Mouse (Mus musculus) embryonic facial prominence, embryonic 10.5 days (tissue): ENCODE data around the gene Nampt. TPM values are rescaled to one million over a fixed set of nuclear protein-coding genes. Genes with fewer than 3 reads are reported as not detected.
"Not testable (repeated sequence)": the region's sequence is repeated elsewhere in the genome, so short reads cannot be mapped to it uniquely, and the experiment has no call there.

ENCODE experiments used
- DNase-seq: peaks from one replicate; pipeline ENCODE4 v3.0.0-alpha.2; 2017; ENCODE audit warnings: low spot score
- H3K27ac ChIP-seq: fragments of 300-500 bp; sonication (generic); replicated peaks from 2 replicates; pipeline ENCODE4 v1.5.1; 2016; ENCODE audit warnings: mild to moderate bottlenecking
- H3K27me3 ChIP-seq: fragments of 300-500 bp; sonication (generic); replicated peaks from 2 replicates; pipeline ENCODE4 v1.6.1; 2016; ENCODE audit warnings: low read depth, mild to moderate bottlenecking; ENCODE audit not compliant: poor library complexity, severe bottlenecking
- H3K36me3 ChIP-seq: fragments of 300-500 bp; sonication (generic); replicated peaks from 2 replicates; pipeline ENCODE4 v1.6.1; 2016; ENCODE audit warnings: mild to moderate bottlenecking, moderate library complexity
- H3K4me1 ChIP-seq: fragments of 300-500 bp; sonication (generic); 2 replicates; pipeline ENCODE4 v1.6.1; 2016
- H3K4me3 ChIP-seq: fragments of 300-500 bp; sonication (generic); 2 replicates; pipeline ENCODE4 v1.5.1; 2016; ENCODE audit warnings: mild to moderate bottlenecking, moderate library complexity
- H3K9me3 ChIP-seq: fragments of 300-500 bp; sonication (generic); 2 replicates; pipeline ENCODE4 v1.6.1; 2016; ENCODE audit warnings: mild to moderate bottlenecking
- WGBS: fragments of 180-500 bp; shearing (Covaris S2); methylation state at CpG from one replicate; pipeline ENCODE4 v1.1.7; 2016; 5-methylcytosine and 5-hydroxymethylcytosine counted together
- polyA plus RNA-seq: library from polyadenylated mRNA; unstranded; fragments of >200 nt; fragmentation: Nextera tagmentation; extraction: Ambion mirVana; gene quantifications from 2 replicates; pipeline ENCODE4 v1.2.1, GENCODE M21; 2016

Nampt gene
- polyA plus RNA-seq, 1 experiment from 2014 or later = 37.6 TPM

DNA sequence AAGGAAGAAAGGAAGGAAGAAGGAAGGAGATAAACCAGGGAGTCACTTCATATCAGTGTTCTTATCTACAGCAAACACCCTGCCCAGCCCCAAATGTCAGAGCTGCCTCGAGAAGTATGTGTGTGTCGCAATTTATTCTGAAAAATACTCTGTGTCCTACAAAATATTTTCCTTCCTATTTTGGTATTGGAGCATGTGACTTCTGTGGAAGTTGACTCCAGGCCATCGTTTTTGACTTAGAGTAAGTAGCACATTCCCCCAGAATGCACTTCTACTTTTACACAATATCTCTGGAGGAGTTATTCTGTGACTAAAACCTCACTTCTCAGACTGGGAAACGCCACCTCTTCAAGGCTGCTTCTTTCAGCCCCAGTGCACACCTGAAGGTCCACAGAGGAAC lies 71.1 kb downstream of the Nampt start:
- H3K27ac ChIP-seq = no peak overlapping the region
- DNase-seq = no peak
- H3K36me3 ChIP-seq = no peaks in the 10 kb centered on the region
- H3K4me3 ChIP-seq = no peak overlapping the region
- H3K4me1 ChIP-seq = peaks cover 6% of the 10 kb centered on the region; the same call in 1 of the 2 replicates
- no peaks in the 10 kb centered on the region for H3K9me3 ChIP-seq
- WGBS = 77% methylated on average over 4 of the region's 4 CpGs
- H3K27me3 ChIP-seq = no peaks in the 10 kb centered on the region

GRCm38 (mm10) chr12:32891271-32891670 lies 71.9 kb downstream of the Nampt start:
- DNase-seq, H3K27me3 ChIP-seq, H3K4me1 ChIP-seq, H3K4me3 ChIP-seq, H3K36me3 ChIP-seq, H3K27ac ChIP-seq, H3K9me3 ChIP-seq: not testable (repeated sequence)
- 89% methylated on average over 13 of the region's 13 CpGs for WGBS

DNA sequence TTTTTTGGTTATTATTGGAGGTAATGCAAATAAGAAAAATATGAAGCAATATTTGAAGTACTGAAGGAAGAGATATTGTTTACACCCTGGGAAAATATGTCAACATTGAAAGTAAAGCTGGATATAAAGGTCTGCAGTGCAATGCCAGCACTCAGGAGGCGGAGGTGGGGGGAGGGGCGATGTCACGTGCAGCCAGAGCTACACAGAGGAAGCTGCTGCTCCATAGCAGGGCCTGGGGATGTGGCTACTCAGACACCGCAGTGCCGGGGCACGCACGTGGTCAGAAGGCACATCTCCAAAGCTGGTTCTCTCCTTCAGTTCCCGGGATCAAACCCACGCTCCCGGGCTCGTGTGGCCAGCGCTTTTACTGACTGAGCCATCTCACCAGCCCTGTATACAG lies 73.9 kb downstream of the Nampt start:
- Histone ChIP-seq H3K4me1 (peaks cover 6% of the 10 kb centered on the region; the same call in 1 of the 2 replicates), H3K9me3 (no peaks in the 10 kb centered on the region), H3K27me3 (peaks cover 8% of the 10 kb centered on the region; the same call in 1 of the 2 replicates), H3K4me3 (no peak overlapping the region), H3K36me3 (no peaks in the 10 kb centered on the region), H3K27ac (peak overlapping the region; percentile 57; the same call in 1 of the 2 replicates)
- peak; percentile 68 for DNase-seq
- 43% methylated on average over 12 of the region's 12 CpGs for WGBS

GRCm38 (mm10) chr12:32895806-32896205 lies 76.5 kb downstream of the Nampt start:
- no peak for DNase-seq
- no peaks in the 10 kb centered on the region for H3K36me3 ChIP-seq
- H3K4me3 ChIP-seq = no peak overlapping the region
- H3K4me1 ChIP-seq = peaks cover 6% of the 10 kb centered on the region; the same call in 1 of the 2 replicates
- no peaks in the 10 kb centered on the region for H3K9me3 ChIP-seq
- 76% methylated on average over 1 of the region's 1 CpGs for WGBS
- H3K27me3 ChIP-seq = peaks cover 8% of the 10 kb centered on the region; the same call in 1 of the 2 replicates
- no peak overlapping the region for H3K27ac ChIP-seq

- H3K27ac ChIP-seq = no peak overlapping the region
- H3K4me1 ChIP-seq = peaks cover 6% of the 10 kb centered on the region; the same call in 1 of the 2 replicates
- H3K36me3 ChIP-seq = no peaks in the 10 kb centered on the region
- WGBS = 85% methylated on average over 7 of the region's 7 CpGs
- peaks cover 8% of the 10 kb centered on the region; the same call in 1 of the 2 replicates for H3K27me3 ChIP-seq
- no peaks in the 10 kb centered on the region for H3K9me3 ChIP-seq
- H3K4me3 ChIP-seq = no peak overlapping the region
- no peak for DNase-seq
These were observed 77.2 kb downstream of the Nampt start for GRCm38 (mm10) chr12:32896496-32896895.

DNA sequence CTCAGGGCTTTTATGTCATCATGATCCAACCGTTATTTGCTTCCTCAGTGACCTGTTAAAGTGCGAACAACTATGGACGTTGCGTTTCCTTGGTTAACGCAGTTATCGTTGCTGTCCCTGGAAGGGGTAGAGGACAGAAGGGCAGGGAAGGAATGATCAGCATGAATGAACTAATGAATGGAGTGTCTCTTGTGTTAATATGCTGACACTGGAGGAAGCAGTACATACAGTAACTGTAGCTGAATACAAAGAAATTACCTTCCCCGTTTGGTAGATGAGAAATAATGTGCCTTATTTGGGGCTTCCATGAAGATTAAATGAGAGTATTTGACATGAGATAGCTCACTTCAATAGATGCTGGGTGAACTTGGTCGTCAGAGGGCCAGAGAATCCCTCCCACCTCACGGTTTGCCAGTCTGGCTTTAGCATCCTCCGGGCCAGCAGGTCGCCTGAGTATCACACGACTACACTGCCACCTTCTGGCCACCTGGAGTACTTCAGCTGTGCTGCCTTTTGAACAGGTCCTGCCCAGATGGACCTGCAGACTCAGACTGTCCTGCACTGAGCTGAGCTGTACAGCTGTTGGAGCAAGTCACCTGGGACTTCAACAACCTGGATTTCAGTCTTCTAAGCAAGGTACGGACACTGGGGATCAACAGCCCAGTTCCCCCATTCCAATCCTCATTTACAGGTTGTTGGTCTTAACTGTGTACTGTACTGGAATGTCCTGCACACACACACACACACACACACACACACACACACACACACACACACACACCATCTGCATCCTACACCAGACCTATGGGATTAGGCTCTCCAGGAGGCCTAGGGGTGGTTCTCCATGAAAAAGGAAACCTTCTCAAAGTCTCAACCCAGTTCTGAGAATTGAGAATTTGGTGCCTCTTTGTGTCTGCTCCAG lies 78.1 kb downstream of the Nampt start:
- H3K36me3 ChIP-seq = no peaks in the 10 kb centered on the region
- H3K4me1 ChIP-seq = peaks cover 6% of the 10 kb centered on the region; the same call in 1 of the 2 replicates
- peak; percentile 88 for DNase-seq
- peaks cover 8% of the 10 kb centered on the region; the same call in 1 of the 2 replicates for H3K27me3 ChIP-seq
- 49% methylated on average over 13 of the region's 13 CpGs for WGBS
- no peak overlapping the region for H3K4me3 ChIP-seq
- H3K27ac ChIP-seq = no peak overlapping the region
- no peaks in the 10 kb centered on the region for H3K9me3 ChIP-seq

- DNase-seq = no peak
- H3K9me3 ChIP-seq = no peaks in the 10 kb centered on the region
- H3K4me3 ChIP-seq = no peak overlapping the region
- no peaks in the 10 kb centered on the region for H3K4me1 ChIP-seq
- 94% methylated on average over 3 of the region's 3 CpGs for WGBS
- peaks cover 8% of the 10 kb centered on the region; the same call in 1 of the 2 replicates for H3K27me3 ChIP-seq
- H3K36me3 ChIP-seq = no peaks in the 10 kb centered on the region
- no peak overlapping the region for H3K27ac ChIP-seq
These were observed 81.7 kb downstream of the Nampt start for GRCm38 (mm10) chr12:32901005-32901404.

Other genes with a start within 250 kb of the Nampt start
- 48.6 and 50.3 TPM in 2 replicates for gene Sypl, start 134.3 kb downstream of the Nampt start, polyA plus RNA-seq